Mouse (Mus musculus) embryonic facial prominence, embryonic 11.5 days (tissue): ENCODE results near the gene Nav1. TPM values are rescaled to one million over a fixed set of nuclear protein-coding genes. Genes with fewer than 3 reads are reported as not detected.

Experiments
- ATAC-seq: fragments of 200-750 bp; cut with Nextera tagmentation; replicated peaks from 2 replicates; pipeline ENCODE4 v1.8.0; 2017; ENCODE audit warnings: low read depth; ENCODE audit not compliant: insufficient number of reproducible peaks, low FRiP score, low TSS enrichment
- DNase-seq: peaks from one replicate; pipeline ENCODE4 v3.0.0-alpha.2; 2015; ENCODE audit warnings: low spot score
- H3K27ac ChIP-seq: fragments of 300-500 bp; sonication (generic); replicated peaks from 2 replicates; pipeline ENCODE4 v1.5.1; 2014; ENCODE audit warnings: mild to moderate bottlenecking, low read depth, low read length, control low read depth
- H3K27me3 ChIP-seq: fragments of 300-500 bp; sonication (generic); 2 replicates; pipeline ENCODE4 v1.6.1; 2014; ENCODE audit warnings: mild to moderate bottlenecking, low read length, moderate library complexity, mixed read lengths; ENCODE audit not compliant: control insufficient read depth, insufficient read depth
- H3K36me3 ChIP-seq: fragments of 300-500 bp; sonication (generic); replicated peaks from 2 replicates; pipeline ENCODE4 v1.6.1; 2014; ENCODE audit warnings: low read depth, mild to moderate bottlenecking, low read length, moderate library complexity, mixed read lengths; ENCODE audit not compliant: control insufficient read depth, insufficient read depth
- H3K4me1 ChIP-seq: fragments of 300-500 bp; sonication (generic); 2 replicates; pipeline ENCODE4 v1.6.1; 2014; ENCODE audit warnings: low read length, mixed read lengths; ENCODE audit not compliant: control insufficient read depth, insufficient read depth
- H3K4me2 ChIP-seq: fragments of 300-500 bp; sonication (generic); 2 replicates; pipeline ENCODE4 v1.6.1; 2014; ENCODE audit warnings: low read depth, mild to moderate bottlenecking, control low read depth, low read length, moderate library complexity
- H3K4me3 ChIP-seq: fragments of 300-500 bp; sonication (generic); 2 replicates; pipeline ENCODE4 v1.5.1; 2014; ENCODE audit warnings: low read depth, low read length, control low read depth
- H3K9ac ChIP-seq: fragments of 300-500 bp; sonication (generic); replicated peaks from 2 replicates; pipeline ENCODE4 v1.6.1; 2014; ENCODE audit warnings: mild to moderate bottlenecking, control low read depth, low read length
- H3K9me3 ChIP-seq: fragments of 300-500 bp; sonication (generic); replicated peaks from 2 replicates; pipeline ENCODE4 v1.6.1; 2016; ENCODE audit warnings: mild to moderate bottlenecking, low read length, inconsistent platforms, mixed read lengths; ENCODE audit not compliant: control insufficient read depth
- WGBS: fragments of 180-500 bp; shearing (Covaris S2); extraction: QIAGEN DNeasy Blood & Tissue Kit; methylation state at CpG from one replicate; pipeline ENCODE4 v1.1.7; 2014; 5-methylcytosine and 5-hydroxymethylcytosine counted together
- polyA plus RNA-seq: library from polyadenylated mRNA; unstranded; fragments of >200 nt; fragmentation: Nextera tagmentation; extraction: Ambion mirVana; gene quantifications from 2 replicates; pipeline ENCODE4 v1.2.1, GENCODE M21; 2014

Nav1 gene
- polyA plus RNA-seq, 1 experiment from 2014 or later: 11.9 TPM

DNA sequence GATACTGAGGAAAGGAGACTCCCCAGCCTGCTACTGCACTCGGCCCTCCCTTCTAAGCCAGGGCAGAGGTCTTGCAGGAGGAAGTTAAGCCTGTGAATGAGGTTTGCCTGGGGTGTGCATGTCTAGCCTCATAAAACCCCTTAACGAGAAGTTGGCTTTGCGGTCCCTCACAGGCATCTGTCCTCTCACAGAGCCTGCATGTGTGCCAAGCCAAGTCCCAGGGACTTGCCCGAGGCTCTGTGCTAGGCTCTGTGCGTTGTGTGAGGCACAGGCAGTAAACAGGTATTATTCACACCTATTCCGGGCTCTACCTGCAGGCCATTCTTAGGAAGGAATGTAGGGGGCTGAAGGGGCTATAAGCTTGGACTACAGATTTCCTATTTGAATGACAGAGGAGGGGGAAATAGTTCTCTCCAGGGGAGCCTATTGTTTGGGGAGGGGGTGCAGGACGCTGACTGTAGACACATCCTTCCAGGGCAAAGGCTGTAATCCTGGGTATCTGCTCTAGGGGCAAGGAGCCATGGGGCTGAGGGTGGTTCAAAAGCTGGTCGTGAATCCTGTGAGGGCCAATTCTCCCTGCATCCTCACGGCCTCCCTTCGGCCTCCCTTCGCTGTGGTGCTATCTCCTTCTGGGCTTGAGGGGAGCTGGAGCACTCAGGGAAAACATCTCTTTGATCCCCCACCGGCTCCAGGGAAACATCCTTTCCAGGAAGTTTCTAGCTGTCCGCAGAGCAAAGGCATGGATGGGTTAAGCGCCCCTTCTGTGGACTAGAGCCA, 99.3 kb downstream of the Nav1 start:
- H3K27me3 ChIP-seq: no peaks in the 10 kb centered on the region
- no peak for ATAC-seq
- no peaks in the 10 kb centered on the region for H3K36me3 ChIP-seq
- no peak overlapping the region for H3K4me3 ChIP-seq
- no peaks in the 10 kb centered on the region for H3K9me3 ChIP-seq
- no peak for DNase-seq
- no peak overlapping the region for H3K27ac ChIP-seq
- peaks cover 10% of the 10 kb centered on the region for H3K4me1 ChIP-seq
- H3K4me2 ChIP-seq: no peak overlapping the region
- WGBS: 40% methylated on average over 14 of the region's 14 CpGs
- H3K9ac ChIP-seq: no peak overlapping the region

DNA sequence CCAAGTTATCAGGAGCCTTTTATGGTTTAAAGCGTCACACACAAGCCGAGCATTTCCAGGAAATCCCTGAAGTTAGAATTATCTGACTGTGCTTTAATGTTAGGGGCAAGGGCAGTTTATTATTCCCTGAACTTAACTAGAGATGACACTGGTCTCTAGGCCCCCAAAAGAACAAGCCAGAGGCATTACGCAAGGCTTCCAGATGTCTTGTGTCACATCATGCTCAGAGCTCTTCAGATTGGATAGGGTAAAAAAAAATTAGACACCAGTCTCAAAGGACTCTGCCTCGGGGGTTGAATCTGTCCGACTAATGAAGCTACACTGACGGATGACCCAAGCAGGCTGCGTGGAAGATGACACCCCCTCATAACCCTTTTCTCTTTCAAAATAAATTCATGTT, 101.6 kb downstream of the Nav1 start:
- Histone ChIP-seq H3K9me3 (no peaks in the 10 kb centered on the region), H3K36me3 (no peaks in the 10 kb centered on the region), H3K4me2 (no peak overlapping the region), H3K9ac (no peak overlapping the region), H3K27me3 (no peaks in the 10 kb centered on the region), H3K4me3 (no peak overlapping the region), H3K4me1 (peaks cover 5% of the 10 kb centered on the region; the same call in 1 of the 2 replicates), H3K27ac (no peak overlapping the region)
- 57% methylated on average over 7 of the region's 7 CpGs for WGBS
- ATAC-seq (no peak), DNase-seq (no peak)

- Histone ChIP-seq H3K4me3 (no peak overlapping the region), H3K4me2 (no peak overlapping the region), H3K4me1 (no peaks in the 10 kb centered on the region; the same call in 1 of the 2 replicates), H3K27ac (no peak overlapping the region), H3K9ac (no peak overlapping the region), H3K9me3 (no peaks in the 10 kb centered on the region), H3K36me3 (no peaks in the 10 kb centered on the region), H3K27me3 (no peaks in the 10 kb centered on the region)
- 96% methylated on average over 2 of the region's 2 CpGs for WGBS
- ATAC-seq (no peak), DNase-seq (no peak)
Measured at GRCm38 (mm10) chr1:135503436-135503835, 103.7 kb downstream of the Nav1 start.

DNA sequence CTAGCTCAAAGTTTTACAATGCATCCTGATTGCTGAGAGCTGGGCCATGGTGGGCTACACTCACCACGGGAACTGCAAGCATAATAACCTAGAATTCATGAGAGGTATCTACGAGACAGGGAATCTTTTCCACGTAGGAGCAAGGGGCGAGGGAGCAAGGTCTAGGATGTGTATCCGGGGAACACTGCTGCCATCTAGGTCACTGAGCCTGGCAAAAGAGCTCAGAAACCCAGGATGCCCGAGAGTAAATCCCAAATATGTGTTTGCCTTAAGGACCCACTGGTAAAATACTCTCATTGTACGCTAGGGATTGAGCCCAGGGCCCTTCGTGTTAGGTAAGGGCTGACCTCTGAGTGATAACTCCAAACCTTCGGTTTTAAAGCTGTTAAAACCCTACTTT, 104.3 kb downstream of the Nav1 start:
- H3K4me1 ChIP-seq: no peaks in the 10 kb centered on the region
- H3K27ac ChIP-seq: no peak overlapping the region

GRCm38 (mm10) chr1:135502135-135502534, 105.0 kb downstream of the Nav1 start:
- Histone ChIP-seq H3K9ac (no peak overlapping the region), H3K36me3 (no peaks in the 10 kb centered on the region), H3K27me3 (no peaks in the 10 kb centered on the region), H3K27ac (no peak overlapping the region), H3K4me2 (no peak overlapping the region), H3K4me1 (no peaks in the 10 kb centered on the region), H3K9me3 (no peaks in the 10 kb centered on the region), H3K4me3 (no peak overlapping the region)
- WGBS: 40% methylated on average over 8 of the region's 8 CpGs
- ATAC-seq: no peak
- no peak for DNase-seq

More for the DNA sequence above, 104.3 kb downstream of the Nav1 start:
- Histone ChIP-seq H3K4me2 (no peak overlapping the region), H3K27me3 (no peaks in the 10 kb centered on the region), H3K36me3 (no peaks in the 10 kb centered on the region), H3K9ac (no peak overlapping the region), H3K4me3 (no peak overlapping the region), H3K9me3 (no peaks in the 10 kb centered on the region)
- ATAC-seq (no peak), DNase-seq (no peak)
- 85% methylated on average over 9 of the region's 9 CpGs for WGBS

- 54% methylated on average over 20 of the region's 20 CpGs for WGBS
- Histone ChIP-seq H3K27ac (no peak overlapping the region), H3K9me3 (no peaks in the 10 kb centered on the region), H3K9ac (no peak overlapping the region), H3K4me3 (no peak overlapping the region), H3K27me3 (no peaks in the 10 kb centered on the region), H3K4me1 (no peaks in the 10 kb centered on the region), H3K4me2 (no peak overlapping the region), H3K36me3 (no peaks in the 10 kb centered on the region)
- no peak for DNase-seq
- peak; percentile 56; the same call in 1 of the 2 replicates for ATAC-seq
Measured at GRCm38 (mm10) chr1:135498455-135499358, 108.4 kb downstream of the Nav1 start.

DNA sequence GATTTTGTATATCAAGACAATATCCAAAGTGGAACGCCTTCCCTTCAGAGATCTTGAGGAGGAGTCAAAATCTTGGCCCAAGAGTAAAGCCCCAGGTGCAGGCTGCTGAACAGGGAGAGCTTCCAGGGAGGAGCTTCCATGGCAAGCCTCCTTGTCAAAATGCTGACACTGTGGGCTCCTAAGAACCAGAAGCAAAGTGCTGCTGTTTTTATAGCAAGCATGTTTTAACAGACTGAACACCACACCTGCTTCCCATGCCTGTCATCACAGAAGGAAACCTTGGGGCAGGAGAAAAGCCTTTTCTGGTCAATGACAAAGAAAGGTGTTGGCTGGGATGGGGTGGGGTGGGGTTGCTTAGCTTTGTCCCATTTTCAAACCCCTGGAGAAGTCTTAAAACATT, 112.0 kb downstream of the Nav1 start:
- no peak overlapping the region for H3K4me2 ChIP-seq
- no peak for ATAC-seq
- H3K9me3 ChIP-seq: no peaks in the 10 kb centered on the region
- DNase-seq: no peak
- no peak overlapping the region for H3K27ac ChIP-seq
- H3K36me3 ChIP-seq: no peaks in the 10 kb centered on the region
- H3K9ac ChIP-seq: no peak overlapping the region
- no peak overlapping the region for H3K4me3 ChIP-seq
- H3K4me1 ChIP-seq: no peaks in the 10 kb centered on the region
- no peaks in the 10 kb centered on the region for H3K27me3 ChIP-seq
- 77% methylated on average over 1 of the region's 1 CpGs for WGBS

DNA sequence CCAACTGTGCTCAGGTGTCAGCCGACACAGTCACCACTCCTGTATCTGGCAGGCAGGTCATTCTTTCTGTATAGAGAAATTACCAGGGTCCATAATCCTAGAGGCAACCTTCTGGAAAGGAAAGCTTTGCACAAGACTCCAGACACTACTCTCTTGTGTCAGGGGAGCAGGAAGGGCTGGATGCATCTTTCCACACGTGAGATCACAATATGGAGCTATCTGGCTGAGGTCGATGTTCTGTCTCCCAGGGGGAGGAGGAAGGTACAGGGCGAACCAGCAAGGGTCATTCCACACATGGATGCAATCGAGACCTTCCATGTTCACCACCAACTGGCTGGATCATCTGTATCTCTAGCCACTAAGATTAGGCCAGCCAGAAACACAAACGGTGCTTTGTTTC, 113.2 kb downstream of the Nav1 start:
- ATAC-seq: no peak
- Histone ChIP-seq H3K27ac (no peak overlapping the region), H3K4me1 (no peaks in the 10 kb centered on the region)

More for the DNA sequence above, 113.2 kb downstream of the Nav1 start:
- no peak overlapping the region for H3K4me3 ChIP-seq
- no peak overlapping the region for H3K9ac ChIP-seq
- H3K4me2 ChIP-seq: no peak overlapping the region
- WGBS: 44% methylated on average over 6 of the region's 6 CpGs
- H3K27me3 ChIP-seq: no peaks in the 10 kb centered on the region
- H3K9me3 ChIP-seq: no peaks in the 10 kb centered on the region
- DNase-seq: no peak
- no peaks in the 10 kb centered on the region for H3K36me3 ChIP-seq
